Mouse (Mus musculus) cortical plate, adult 2 months (tissue): Measurements from ENCODE around the gene Dmrtb1.

Experiments used
- CTCF ChIP-seq: fragments of 200-500 bp; IDR thresholded peaks from 2 replicates; pipeline ENCODE4 v1.5.1; 2011; ENCODE audit warnings: mild to moderate bottlenecking, control low read depth, low read length; ENCODE audit not compliant: insufficient read depth; ENCODE audit errors: extremely low read depth
- POLR2A ChIP-seq: fragments of 200-500 bp; IDR thresholded peaks from 2 replicates; pipeline ENCODE4 v1.6.1; 2011; ENCODE audit warnings: mild to moderate bottlenecking, low read length, control low read depth; ENCODE audit not compliant: insufficient read depth; ENCODE audit errors: extremely low read depth

- TF ChIP-seq CTCF (no peak), POLR2A (no peak)
These were observed 45.7 kb downstream of the Dmrtb1 start for GRCm38 (mm10) chr4:107638303-107638702.
